Mouse (Mus musculus) brain, embryonic 14.5 days (tissue): ENCODE measurements around the gene Fam243.

Experiments
- CTCF ChIP-seq: fragments of 200-500 bp; IDR thresholded peaks from 2 replicates; pipeline ENCODE4 v1.5.1; 2012; ENCODE audit warnings: inconsistent platforms, mild to moderate bottlenecking, moderate library complexity, borderline replicate concordance; ENCODE audit not compliant: insufficient read depth, insufficient read length; ENCODE audit errors: extremely low read depth
- POLR2A ChIP-seq: fragments of 200-500 bp; IDR thresholded peaks from 2 replicates; pipeline ENCODE4 v1.6.1; 2012; ENCODE audit warnings: mild to moderate bottlenecking, inconsistent platforms, borderline replicate concordance; ENCODE audit not compliant: poor library complexity, insufficient read depth, insufficient read length, severe bottlenecking; ENCODE audit errors: extremely low read depth

- TF ChIP-seq CTCF, result no peak
- no peak for TF ChIP-seq POLR2A
Observed at GRCm38 (mm10) chr16:92325062-92325406, 3.8 kb upstream of the Fam243 start.
